Mouse (Mus musculus) limb, embryonic 15.5 days (tissue): ENCODE data around the gene Rps24. TPM values are rescaled to one million over a fixed set of nuclear protein-coding genes. Genes with fewer than 3 reads are reported as not detected.
"Not testable (repeated sequence)": the region's sequence is repeated elsewhere in the genome, so short reads cannot be mapped to it uniquely, and the experiment has no call there.

Experiments
- ATAC-seq: fragments of 200-750 bp; cut with Nextera tagmentation; 2 replicates; pipeline ENCODE4 v1.8.0; 2017; ENCODE audit warnings: low read depth, moderate TSS enrichment; ENCODE audit not compliant: insufficient number of reproducible peaks, low FRiP score, low TSS enrichment
- H3K27ac ChIP-seq: fragments of 300-500 bp; sonication (generic); 2 replicates; pipeline ENCODE4 v1.5.1; 2015; ENCODE audit warnings: moderate library complexity, mild to moderate bottlenecking, inconsistent platforms
- H3K27me3 ChIP-seq: fragments of 300-500 bp; sonication (generic); 2 replicates; pipeline ENCODE4 v1.6.1; 2015; ENCODE audit warnings: inconsistent platforms
- H3K36me3 ChIP-seq: fragments of 300-500 bp; sonication (generic); 2 replicates; pipeline ENCODE4 v1.6.1; 2015; ENCODE audit warnings: inconsistent platforms
- H3K4me1 ChIP-seq: fragments of 300-500 bp; sonication (generic); 2 replicates; pipeline ENCODE4 v1.6.1; 2015; ENCODE audit warnings: inconsistent platforms
- H3K4me2 ChIP-seq: fragments of 300-500 bp; sonication (generic); 2 replicates; pipeline ENCODE4 v1.6.1; 2015; ENCODE audit warnings: mild to moderate bottlenecking, inconsistent platforms
- H3K4me3 ChIP-seq: fragments of 300-500 bp; sonication (generic); 2 replicates; pipeline ENCODE4 v1.5.1; 2015; ENCODE audit warnings: mild to moderate bottlenecking, inconsistent platforms
- H3K9ac ChIP-seq: fragments of 300-500 bp; sonication (generic); 2 replicates; pipeline ENCODE4 v1.6.1; 2015; ENCODE audit warnings: inconsistent platforms
- H3K9me3 ChIP-seq: fragments of 300-500 bp; sonication (generic); 2 replicates; pipeline ENCODE4 v1.6.1; 2016; ENCODE audit warnings: inconsistent platforms
- WGBS: fragments of 180-500 bp; shearing (Covaris S2); methylation state at CpG from one replicate; pipeline ENCODE4 v1.1.7; 2015; 5-methylcytosine and 5-hydroxymethylcytosine counted together
- polyA plus RNA-seq: library from polyadenylated mRNA; unstranded; fragments of >200 nt; fragmentation: Nextera tagmentation; extraction: Ambion mirVana; gene quantifications from 2 replicates; pipeline ENCODE4 v1.2.1, GENCODE M21; 2015

Rps24 gene
- 698 and 866 TPM in 2 replicates for polyA plus RNA-seq

DNA sequence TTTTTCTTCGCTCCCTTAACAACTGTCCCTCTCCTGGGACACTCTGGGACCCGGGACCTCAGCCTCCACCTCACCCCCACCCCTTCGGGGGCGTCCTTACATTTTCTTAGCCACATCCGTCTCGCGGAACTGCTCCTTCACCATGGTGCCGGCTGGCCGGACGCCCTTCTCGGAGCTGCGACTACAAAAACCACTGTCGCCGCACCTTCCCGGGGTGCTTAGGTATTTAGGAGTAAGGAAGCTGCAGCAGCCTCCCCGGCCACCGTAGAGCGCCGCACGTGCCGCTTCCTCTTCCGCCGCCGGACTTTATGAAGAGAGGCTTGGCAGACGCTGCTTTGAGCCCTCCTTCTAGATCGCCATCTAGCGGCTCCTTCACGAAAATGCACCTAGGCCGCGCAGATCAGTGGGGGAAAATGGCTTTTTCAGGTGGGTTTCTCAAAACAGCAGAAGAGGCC is at the start of gene Rps24, which contains the start of gene Polr3a:
Rps24 (plus strand) TSS at position 353 of the 455 bp plus-strand sequence.
Polr3a (minus strand) TSS at position 286 of the 455 bp plus-strand sequence.
- Histone ChIP-seq H3K27me3 (no peaks in the 10 kb centered on the region), H3K27ac (peak within 1 kb of the TSS; percentile 47; the same call in 1 of the 2 replicates), H3K4me1 (peaks cover 14% of the 10 kb centered on the region), H3K4me3 (peak within 1 kb of the TSS; percentile 87), H3K9me3 (no peaks in the 10 kb centered on the region), H3K4me2 (peak within 1 kb of the TSS; percentile 67), H3K36me3 (peaks cover 27% of the 10 kb centered on the region), H3K9ac (peak within 1 kb of the TSS; percentile 92)
- under 1% methylated on average over 30 of the region's 30 CpGs for WGBS
- ATAC-seq = peak; percentile 30; the same call in 1 of the 2 replicates

DNA sequence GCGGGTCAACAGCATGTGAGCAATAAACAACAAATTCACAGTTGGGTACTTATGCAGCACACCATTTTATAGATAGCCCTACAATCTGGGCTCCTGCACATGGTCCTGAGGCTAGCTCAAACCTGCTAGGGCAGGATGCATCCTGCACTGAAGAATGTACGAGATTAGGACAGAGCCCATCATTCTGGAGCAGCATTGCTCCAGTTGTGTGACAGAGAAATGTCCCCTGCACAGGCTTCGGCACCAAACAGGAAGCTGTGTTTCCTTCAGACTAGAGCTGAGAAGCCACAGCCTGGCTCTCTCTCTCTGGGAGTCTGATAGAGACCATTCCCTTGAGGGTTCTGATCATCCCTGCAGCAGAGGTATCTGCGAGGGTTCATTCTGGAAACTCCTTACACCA is 43.4 kb upstream of the Rps24 start:
- ATAC-seq, H3K27me3 ChIP-seq, H3K9me3 ChIP-seq, H3K9ac ChIP-seq, H3K4me2 ChIP-seq, H3K27ac ChIP-seq, H3K4me1 ChIP-seq, H3K4me3 ChIP-seq: not testable (repeated sequence)
- WGBS = 82% methylated on average over 4 of the region's 4 CpGs
- H3K36me3 ChIP-seq = peaks cover 19% of the 10 kb centered on the region

DNA sequence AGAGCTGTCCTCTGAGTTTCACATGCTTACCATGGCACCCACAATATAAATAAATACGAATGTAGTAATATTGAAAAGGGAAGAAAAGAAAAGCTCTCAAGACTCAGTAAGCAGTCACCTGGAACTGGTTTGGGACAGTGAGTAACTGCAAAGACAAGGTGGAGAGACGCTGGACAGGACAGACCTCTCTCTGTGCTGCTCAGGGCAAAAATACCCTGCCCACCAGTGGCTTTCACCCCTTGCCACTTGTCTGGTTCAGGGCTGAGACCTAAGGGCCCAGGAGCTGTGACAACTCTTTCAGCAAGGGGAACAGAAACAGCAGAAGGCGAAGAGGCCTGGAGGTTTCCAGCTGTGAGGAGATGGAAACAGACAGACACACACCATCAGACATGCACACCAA is 28.7 kb upstream of the Rps24 start:
- H3K9me3 ChIP-seq = no peaks in the 10 kb centered on the region
- no peak overlapping the region for H3K4me2 ChIP-seq
- no peak overlapping the region for H3K4me3 ChIP-seq
- H3K4me1 ChIP-seq = no peaks in the 10 kb centered on the region
- peaks cover 97% of the 10 kb centered on the region for H3K36me3 ChIP-seq
- no peaks in the 10 kb centered on the region for H3K27me3 ChIP-seq
- 84% methylated on average over 3 of the region's 3 CpGs for WGBS
- no peak for ATAC-seq
- no peak overlapping the region for H3K9ac ChIP-seq
- no peak overlapping the region for H3K27ac ChIP-seq

DNA sequence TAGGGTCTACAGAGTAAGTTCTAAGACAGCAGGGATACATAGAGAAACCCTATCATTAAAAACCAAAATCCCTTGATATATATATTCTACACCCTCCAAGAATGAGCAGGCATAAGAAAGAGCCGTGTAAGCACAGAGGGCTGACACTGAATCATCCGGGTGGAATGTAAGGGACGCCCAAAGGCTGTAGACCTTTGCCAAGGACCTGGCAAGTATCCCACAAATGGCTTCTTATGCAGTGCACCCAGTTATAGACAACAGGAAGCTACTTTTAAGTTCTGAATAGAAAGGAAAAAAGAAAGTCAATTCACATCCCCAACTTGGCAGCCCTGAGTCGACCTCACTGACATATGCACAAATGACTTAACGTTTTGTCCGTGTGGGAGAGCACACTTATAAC is 18.1 kb upstream of the Rps24 start:
- H3K27ac ChIP-seq = no peak overlapping the region
- no peak overlapping the region for H3K4me2 ChIP-seq
- H3K36me3 ChIP-seq = peaks cover 95% of the 10 kb centered on the region
- no peak overlapping the region for H3K9ac ChIP-seq
- no peaks in the 10 kb centered on the region for H3K27me3 ChIP-seq
- no peaks in the 10 kb centered on the region for H3K4me1 ChIP-seq
- WGBS = 90% methylated on average over 6 of the region's 6 CpGs
- no peaks in the 10 kb centered on the region for H3K9me3 ChIP-seq
- ATAC-seq = no peak
- H3K4me3 ChIP-seq = no peak overlapping the region

DNA sequence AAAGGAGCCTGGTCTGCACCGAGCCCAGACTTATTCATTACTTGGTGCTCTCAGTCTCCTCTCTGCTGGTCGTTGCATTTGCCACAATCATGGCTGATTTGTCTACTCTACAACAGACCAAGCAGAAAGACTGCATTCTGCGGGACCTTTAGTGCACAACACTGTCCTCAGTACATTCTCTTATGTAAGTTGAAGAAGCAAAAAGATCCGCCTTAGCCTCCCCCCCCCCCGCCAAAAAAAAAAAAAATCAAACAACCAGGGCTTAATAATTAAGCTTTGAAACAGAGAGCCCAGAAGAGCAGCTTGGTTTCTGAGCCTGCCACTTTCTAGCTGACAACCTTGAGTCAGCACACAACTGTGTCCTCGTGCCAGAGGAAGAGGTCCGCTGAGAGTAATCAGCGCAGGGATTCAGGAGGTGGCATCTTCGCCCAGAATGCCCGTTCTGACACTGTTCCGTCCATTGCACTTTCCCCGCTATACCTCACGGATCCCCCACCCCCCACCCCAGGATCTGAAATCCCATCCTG is 621 bp upstream of the Rps24 start:
- no peaks in the 10 kb centered on the region for H3K9me3 ChIP-seq
- H3K4me2 ChIP-seq = peak overlapping the region; percentile 67
- H3K36me3 ChIP-seq = peaks cover 32% of the 10 kb centered on the region
- peak overlapping the region; percentile 92 for H3K9ac ChIP-seq
- 6% methylated on average over 13 of the region's 13 CpGs for WGBS
- no peak for ATAC-seq
- H3K27me3 ChIP-seq = no peaks in the 10 kb centered on the region
- H3K4me1 ChIP-seq = peaks cover 14% of the 10 kb centered on the region
- H3K27ac ChIP-seq = no peak overlapping the region
- peak overlapping the region; percentile 87 for H3K4me3 ChIP-seq

DNA sequence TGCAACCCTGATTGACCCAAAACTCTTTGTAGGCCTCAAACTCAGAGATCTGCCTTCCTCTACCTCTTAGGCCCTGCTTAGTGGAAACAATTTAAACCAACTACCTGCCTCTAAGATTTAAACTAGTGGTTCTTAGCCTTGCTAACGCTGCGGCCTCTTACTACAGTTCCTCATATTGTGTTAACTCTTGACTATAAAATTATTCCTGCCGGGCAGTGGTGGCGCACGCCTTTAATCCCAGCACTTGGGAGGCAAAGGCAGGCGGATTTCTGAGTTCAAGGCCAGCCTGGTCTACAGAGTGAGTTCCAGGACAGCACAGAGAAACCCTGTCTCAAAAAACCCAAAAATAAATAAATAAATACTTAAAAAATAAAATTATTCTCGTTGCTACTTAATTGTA is 2.8 kb downstream of the Rps24 start:
- not testable (repeated sequence) for H3K4me2 ChIP-seq, H3K27me3 ChIP-seq, ATAC-seq, H3K9me3 ChIP-seq, H3K4me3 ChIP-seq, H3K27ac ChIP-seq, H3K9ac ChIP-seq
- Histone ChIP-seq H3K36me3 (peaks cover 27% of the 10 kb centered on the region), H3K4me1 (peaks cover 41% of the 10 kb centered on the region)
- 91% methylated on average over 7 of the region's 7 CpGs for WGBS

DNA sequence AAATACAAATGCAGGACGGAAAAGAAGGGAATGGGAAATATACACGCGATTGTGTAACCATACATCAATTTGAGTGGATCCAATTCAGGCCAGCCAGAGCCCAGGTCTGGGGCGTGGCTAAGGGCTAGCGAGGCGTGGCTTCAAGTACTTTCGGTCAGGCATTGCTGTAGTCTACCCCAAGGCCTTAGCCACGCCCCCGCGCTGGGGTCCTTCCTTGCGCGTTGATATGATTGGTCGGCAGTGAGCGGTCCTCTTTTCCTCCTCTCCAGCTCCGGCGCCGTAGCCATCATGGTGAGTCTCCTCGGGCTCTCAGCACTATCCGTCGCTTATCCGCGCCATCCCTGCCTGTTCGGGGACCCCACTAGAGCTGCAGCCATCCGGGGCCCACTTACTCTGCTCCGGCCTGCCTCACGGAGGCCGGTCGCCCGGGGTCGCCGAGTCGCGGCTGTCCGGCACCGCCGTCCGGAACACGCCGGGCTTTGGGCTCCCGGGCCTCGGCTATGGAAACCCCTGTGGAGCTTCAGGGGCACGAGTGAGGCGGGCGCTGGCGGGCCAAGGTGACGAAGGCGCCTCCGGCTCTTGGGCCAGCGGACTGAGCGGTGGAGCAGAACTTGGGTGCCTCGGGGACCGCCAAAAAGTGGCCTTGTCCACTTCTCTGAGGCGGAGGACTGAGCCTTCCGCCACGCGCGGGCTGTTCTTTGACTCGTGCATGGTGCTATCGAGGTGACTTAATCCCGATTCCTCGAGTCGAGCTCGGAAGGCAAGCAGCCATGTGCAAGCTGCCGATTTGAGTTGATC is 3.7 kb downstream of the Rps24 start:
- Histone ChIP-seq H3K4me1 (peaks cover 37% of the 10 kb centered on the region), H3K36me3 (peaks cover 34% of the 10 kb centered on the region), H3K4me2 (peak overlapping the region; percentile 76), H3K4me3 (peak overlapping the region; percentile 79), H3K27ac (peak overlapping the region; percentile 86), H3K9ac (peak overlapping the region; percentile 90), H3K9me3 (no peaks in the 10 kb centered on the region), H3K27me3 (no peaks in the 10 kb centered on the region)
- WGBS = under 1% methylated on average over 64 of the region's 64 CpGs
- peak; percentile 94 for ATAC-seq

DNA sequence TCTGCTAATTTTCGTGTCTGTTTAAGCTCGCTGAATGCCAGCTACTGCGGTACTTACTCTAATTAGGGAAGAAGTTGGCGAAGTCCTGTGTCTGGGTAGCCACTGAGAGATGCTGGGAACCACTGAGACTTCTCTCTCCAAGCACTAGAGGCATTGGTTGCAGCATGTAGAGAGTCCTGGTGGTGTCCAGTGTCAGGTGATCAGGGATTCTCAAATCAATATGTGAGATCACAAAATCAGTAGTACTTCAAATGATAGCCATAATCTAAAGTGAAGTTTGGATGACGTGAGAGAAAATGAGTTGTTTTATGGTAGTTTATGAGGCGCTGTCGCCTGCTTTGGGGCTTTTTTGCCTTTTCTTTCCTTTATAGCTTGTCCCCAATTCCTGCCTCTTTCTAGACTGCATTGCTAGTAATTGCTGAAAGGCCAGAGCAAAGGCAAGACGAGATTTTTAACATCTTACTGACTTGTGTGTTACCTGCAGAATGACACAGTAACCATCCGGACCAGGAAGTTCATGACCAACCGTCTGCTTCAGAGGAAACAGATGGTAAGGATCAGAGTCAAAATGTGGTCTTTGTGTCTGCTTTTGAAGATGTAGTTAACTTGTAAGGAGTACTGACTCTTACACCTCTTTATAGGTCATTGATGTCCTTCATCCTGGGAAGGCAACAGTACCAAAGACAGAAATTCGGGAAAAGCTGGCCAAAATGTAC is 4.5 kb downstream of the Rps24 start:
- ATAC-seq = no peak
- Histone ChIP-seq H3K9me3 (no peaks in the 10 kb centered on the region), H3K27me3 (no peaks in the 10 kb centered on the region), H3K9ac (peak overlapping the region; percentile 90), H3K4me3 (peak overlapping the region; percentile 79), H3K27ac (peak overlapping the region; percentile 86), H3K4me1 (peaks cover 31% of the 10 kb centered on the region), H3K4me2 (peak overlapping the region; percentile 76), H3K36me3 (peaks cover 42% of the 10 kb centered on the region)
- 3% methylated on average over 11 of the region's 11 CpGs for WGBS

DNA sequence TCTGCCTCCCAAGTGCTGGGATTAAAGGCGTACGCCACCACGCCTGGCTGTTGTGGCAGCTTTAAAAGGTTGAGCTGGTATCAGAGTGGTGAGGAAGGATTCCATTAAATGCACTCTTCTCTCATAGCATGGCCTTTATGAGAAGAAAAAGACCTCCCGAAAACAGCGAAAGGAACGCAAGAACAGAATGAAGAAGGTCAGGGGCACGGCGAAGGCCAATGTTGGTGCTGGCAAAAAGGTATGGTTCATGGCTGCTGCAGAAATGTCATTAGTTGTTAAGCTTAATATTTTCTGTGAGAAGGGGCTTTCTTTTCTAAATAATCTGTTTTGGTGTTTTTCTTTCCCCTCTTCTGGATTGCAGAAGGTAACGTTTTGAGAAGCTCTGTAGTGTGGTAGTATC is 6.3 kb downstream of the Rps24 start:
- Histone ChIP-seq H3K4me2 (no peak overlapping the region), H3K27me3 (no peaks in the 10 kb centered on the region), H3K9ac (no peak overlapping the region), H3K4me1 (peaks cover 38% of the 10 kb centered on the region), H3K27ac (no peak overlapping the region), H3K4me3 (no peak overlapping the region), H3K36me3 (peaks cover 60% of the 10 kb centered on the region), H3K9me3 (no peaks in the 10 kb centered on the region)
- WGBS = 84% methylated on average over 9 of the region's 9 CpGs
- ATAC-seq = no peak

DNA sequence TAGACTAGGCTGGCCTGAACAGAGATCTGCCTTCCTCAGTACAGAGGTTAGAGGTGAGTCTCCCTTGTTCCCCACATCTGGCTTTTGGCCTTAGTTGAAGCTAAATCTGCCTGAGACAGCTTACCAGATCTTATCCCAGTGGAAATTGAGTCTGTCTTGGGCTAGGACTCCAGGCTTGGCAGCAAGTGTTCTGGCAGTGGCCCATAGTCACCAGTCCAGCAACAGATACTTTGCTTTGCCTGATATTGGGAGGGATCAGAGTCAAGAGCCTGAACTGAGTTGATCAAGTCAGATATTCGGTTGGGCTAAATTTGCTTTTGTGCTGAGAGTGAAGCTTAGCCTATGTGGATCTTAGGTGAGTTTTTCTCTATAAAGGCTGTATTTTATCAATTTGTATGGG is 9.6 kb downstream of the Rps24 start:
- Histone ChIP-seq H3K9ac (no peak overlapping the region), H3K4me1 (peaks cover 45% of the 10 kb centered on the region), H3K27ac (no peak overlapping the region), H3K27me3 (no peaks in the 10 kb centered on the region), H3K4me2 (no peak overlapping the region), H3K9me3 (no peaks in the 10 kb centered on the region), H3K36me3 (peaks cover 72% of the 10 kb centered on the region), H3K4me3 (no peak overlapping the region)
- WGBS = 87% methylated on average over 1 of the region's 1 CpGs
- ATAC-seq = no peak

DNA sequence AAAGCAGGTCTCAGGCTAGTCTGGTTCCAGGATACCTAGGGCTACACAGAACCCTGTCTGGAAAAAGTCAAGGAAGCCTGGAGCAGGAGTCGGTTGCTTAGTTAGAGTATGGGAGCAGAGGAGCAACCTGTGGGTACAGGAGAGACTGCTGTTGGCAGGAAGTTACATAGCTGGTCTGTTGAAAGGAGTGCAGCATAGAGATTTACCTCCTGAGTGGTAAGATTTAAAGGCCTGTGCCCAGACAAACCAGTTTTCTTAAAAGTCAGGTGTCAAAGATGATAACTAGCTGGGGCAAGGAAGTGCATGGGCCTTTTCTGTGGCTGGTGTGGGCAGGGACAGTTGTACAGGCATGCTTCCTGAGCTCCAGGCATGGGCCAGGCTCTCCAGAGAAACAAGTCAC is 10.5 kb downstream of the Rps24 start:
- Histone ChIP-seq H3K4me1 (peaks cover 39% of the 10 kb centered on the region), H3K9ac (no peak overlapping the region), H3K27ac (peak overlapping the region; percentile 50; the same call in 1 of the 2 replicates), H3K36me3 (peaks cover 67% of the 10 kb centered on the region), H3K9me3 (no peaks in the 10 kb centered on the region), H3K27me3 (no peaks in the 10 kb centered on the region), H3K4me3 (no peak overlapping the region), H3K4me2 (no peak overlapping the region)
- no peak for ATAC-seq
- 74% methylated on average over 1 of the region's 1 CpGs for WGBS
